Mouse (Mus musculus) embryonic facial prominence, embryonic 15.5 days (tissue): Measurements from ENCODE around the gene Mad1l1. TPM values are rescaled to one million over a fixed set of nuclear protein-coding genes. Genes with fewer than 3 reads are reported as not detected.

ENCODE experiments used
- ATAC-seq: fragments of 200-750 bp; cut with Nextera tagmentation; 2 replicates; pipeline ENCODE4 v1.8.0; 2017; ENCODE audit warnings: low read depth, moderate TSS enrichment; ENCODE audit not compliant: insufficient number of reproducible peaks, low FRiP score, low TSS enrichment
- H3K27ac ChIP-seq: fragments of 300-500 bp; sonication (generic); replicated peaks from 2 replicates; pipeline ENCODE4 v1.5.1; 2015; ENCODE audit warnings: mild to moderate bottlenecking, inconsistent platforms
- H3K27me3 ChIP-seq: fragments of 300-500 bp; sonication (generic); 2 replicates; pipeline ENCODE4 v1.6.1; 2015; ENCODE audit warnings: inconsistent platforms
- H3K36me3 ChIP-seq: fragments of 300-500 bp; sonication (generic); 2 replicates; pipeline ENCODE4 v1.6.1; 2015; ENCODE audit warnings: mild to moderate bottlenecking, inconsistent platforms
- H3K4me1 ChIP-seq: fragments of 300-500 bp; sonication (generic); 2 replicates; pipeline ENCODE4 v1.6.1; 2015; ENCODE audit warnings: inconsistent platforms
- H3K4me2 ChIP-seq: fragments of 300-500 bp; sonication (generic); replicated peaks from 2 replicates; pipeline ENCODE4 v1.6.1; 2015; ENCODE audit warnings: mild to moderate bottlenecking, inconsistent platforms
- H3K4me3 ChIP-seq: fragments of 300-500 bp; sonication (generic); replicated peaks from 2 replicates; pipeline ENCODE4 v1.5.1; 2015; ENCODE audit warnings: mild to moderate bottlenecking, inconsistent platforms
- H3K9ac ChIP-seq: fragments of 300-500 bp; sonication (generic); 2 replicates; pipeline ENCODE4 v1.6.1; 2015; ENCODE audit warnings: inconsistent platforms
- H3K9me3 ChIP-seq: fragments of 300-500 bp; sonication (generic); replicated peaks from 2 replicates; pipeline ENCODE4 v1.6.1; 2016; ENCODE audit warnings: inconsistent platforms
- WGBS: fragments of 180-500 bp; shearing (Covaris S2); methylation state at CpG from one replicate; pipeline ENCODE4 v1.1.7; 2015; 5-methylcytosine and 5-hydroxymethylcytosine counted together
- polyA plus RNA-seq: library from polyadenylated mRNA; unstranded; fragments of >200 nt; fragmentation: Nextera tagmentation; extraction: Ambion mirVana; gene quantifications from 2 replicates; pipeline ENCODE4 v1.2.1, GENCODE M21; 2015

Mad1l1 gene
- polyA plus RNA-seq, 1 experiment from 2014 or later: 48.2 TPM

GRCm38 (mm10) chr5:140350731-140351497 is 29.6 kb upstream of the Mad1l1 start:
- no peaks in the 10 kb centered on the region for H3K27me3 ChIP-seq
- no peaks in the 10 kb centered on the region for H3K4me1 ChIP-seq
- no peak overlapping the region for H3K4me2 ChIP-seq
- no peaks in the 10 kb centered on the region for H3K9me3 ChIP-seq
- H3K27ac ChIP-seq: no peak overlapping the region
- H3K36me3 ChIP-seq: peaks cover 51% of the 10 kb centered on the region
- no peak overlapping the region for H3K9ac ChIP-seq
- H3K4me3 ChIP-seq: no peak overlapping the region
- ATAC-seq: no peak
- WGBS: 93% methylated on average over 8 of the region's 8 CpGs

- Histone ChIP-seq H3K9me3 (no peaks in the 10 kb centered on the region), H3K4me1 (no peaks in the 10 kb centered on the region), H3K27ac (no peak overlapping the region), H3K9ac (no peak overlapping the region), H3K27me3 (no peaks in the 10 kb centered on the region), H3K36me3 (peaks cover 55% of the 10 kb centered on the region), H3K4me2 (no peak overlapping the region), H3K4me3 (no peak overlapping the region)
- no peak for ATAC-seq
- 92% methylated on average over 9 of the region's 9 CpGs for WGBS
Observed at GRCm38 (mm10) chr5:140349882-140350281, 28.5 kb upstream of the Mad1l1 start.

DNA sequence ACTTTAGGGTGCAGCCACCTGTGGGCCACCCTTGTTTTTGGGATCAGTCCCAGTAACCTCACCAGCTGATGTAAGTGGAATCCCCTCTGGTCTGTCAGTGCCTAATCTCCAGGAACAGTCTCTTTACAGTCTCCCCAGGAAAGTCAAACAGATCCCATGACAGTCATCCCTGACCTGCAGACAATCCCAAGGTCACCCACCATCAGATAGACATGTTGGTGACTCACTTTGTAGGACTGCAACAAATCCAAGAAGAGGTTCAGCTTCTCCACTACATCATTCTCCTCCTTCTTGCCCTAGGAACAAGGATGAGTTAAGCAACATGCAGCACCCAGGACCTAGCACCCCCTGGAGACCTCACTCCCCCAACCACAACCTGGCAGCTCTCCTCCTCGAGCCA is 24.7 kb upstream of the Mad1l1 start:
- Histone ChIP-seq H3K27me3 (no peaks in the 10 kb centered on the region), H3K9me3 (no peaks in the 10 kb centered on the region), H3K27ac (no peak overlapping the region), H3K4me2 (no peak overlapping the region), H3K9ac (no peak overlapping the region), H3K36me3 (peaks cover 41% of the 10 kb centered on the region), H3K4me1 (no peaks in the 10 kb centered on the region), H3K4me3 (no peak overlapping the region)
- WGBS: 48% methylated on average over 1 of the region's 1 CpGs
- ATAC-seq: no peak

DNA sequence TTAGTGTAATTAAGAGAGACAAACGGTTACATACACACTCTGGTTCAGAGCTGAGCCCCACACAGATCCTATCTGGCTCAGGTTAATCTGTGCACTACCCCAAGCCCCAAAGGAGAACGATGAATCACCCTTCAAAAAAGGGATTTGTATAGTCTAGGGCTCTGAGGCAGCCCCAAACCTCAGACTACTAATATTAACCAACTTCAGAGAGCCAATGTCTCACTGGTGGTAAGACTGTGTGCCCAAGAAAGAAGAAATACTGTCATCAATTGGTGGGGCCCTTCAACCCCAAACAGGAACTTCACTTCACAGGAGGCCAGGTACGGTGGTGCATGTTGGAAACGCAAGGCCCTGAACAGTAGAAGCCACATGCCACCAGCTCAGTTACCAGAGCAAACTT is 23.9 kb upstream of the Mad1l1 start:
- no peak overlapping the region for H3K4me3 ChIP-seq
- ATAC-seq: no peak
- no peak overlapping the region for H3K4me2 ChIP-seq
- no peak overlapping the region for H3K27ac ChIP-seq
- no peak overlapping the region for H3K9ac ChIP-seq
- H3K27me3 ChIP-seq: no peaks in the 10 kb centered on the region
- H3K36me3 ChIP-seq: peaks cover 46% of the 10 kb centered on the region
- no peaks in the 10 kb centered on the region for H3K4me1 ChIP-seq
- 84% methylated on average over 4 of the region's 4 CpGs for WGBS
- no peaks in the 10 kb centered on the region for H3K9me3 ChIP-seq

- Histone ChIP-seq H3K27ac (no peak overlapping the region), H3K4me3 (no peak overlapping the region), H3K9ac (no peak overlapping the region), H3K9me3 (no peaks in the 10 kb centered on the region), H3K4me1 (no peaks in the 10 kb centered on the region), H3K36me3 (peaks cover 69% of the 10 kb centered on the region), H3K4me2 (no peak overlapping the region), H3K27me3 (no peaks in the 10 kb centered on the region)
- no peak for ATAC-seq
- WGBS: 84% methylated on average over 4 of the region's 4 CpGs
Observed at GRCm38 (mm10) chr5:140342880-140343279, 21.5 kb upstream of the Mad1l1 start.

DNA sequence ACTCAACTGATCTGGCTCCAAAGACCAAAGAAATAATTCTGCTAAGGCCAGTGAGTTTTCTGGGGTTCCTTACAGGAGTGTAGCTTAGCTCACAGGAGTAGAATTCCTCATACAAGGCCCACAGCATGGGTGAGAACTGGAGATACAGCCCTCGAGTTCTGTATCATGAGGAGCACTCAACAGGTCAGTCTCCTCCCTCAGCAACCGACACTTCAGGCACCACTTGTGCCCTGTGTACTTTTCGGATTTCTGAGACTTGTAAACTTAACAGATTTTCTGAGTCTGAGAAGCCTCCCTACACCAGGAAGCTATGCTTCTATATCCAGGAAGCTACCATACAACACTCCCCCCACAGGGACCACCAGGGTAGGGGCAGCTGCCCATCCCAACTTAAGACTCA is 18.5 kb upstream of the Mad1l1 start:
- ATAC-seq: no peak
- Histone ChIP-seq H3K4me3 (no peak overlapping the region), H3K4me2 (no peak overlapping the region), H3K9ac (no peak overlapping the region), H3K27me3 (no peaks in the 10 kb centered on the region), H3K36me3 (peaks cover 58% of the 10 kb centered on the region), H3K4me1 (no peaks in the 10 kb centered on the region), H3K27ac (no peak overlapping the region), H3K9me3 (no peaks in the 10 kb centered on the region)
- WGBS: 91% methylated on average over 3 of the region's 3 CpGs

- no peak for ATAC-seq
- no peak overlapping the region for H3K9ac ChIP-seq
- H3K27me3 ChIP-seq: no peaks in the 10 kb centered on the region
- no peaks in the 10 kb centered on the region for H3K9me3 ChIP-seq
- no peak overlapping the region for H3K4me2 ChIP-seq
- H3K4me1 ChIP-seq: no peaks in the 10 kb centered on the region
- H3K27ac ChIP-seq: no peak overlapping the region
- H3K4me3 ChIP-seq: no peak overlapping the region
- WGBS: 99% methylated on average over 4 of the region's 4 CpGs
- peaks cover 50% of the 10 kb centered on the region for H3K36me3 ChIP-seq
Observed at GRCm38 (mm10) chr5:140338779-140339178, 17.4 kb upstream of the Mad1l1 start.

- H3K27ac ChIP-seq: no peak overlapping the region
- ATAC-seq: no peak
- H3K9me3 ChIP-seq: no peaks in the 10 kb centered on the region
- peaks cover 12% of the 10 kb centered on the region for H3K4me1 ChIP-seq
- H3K4me3 ChIP-seq: no peak overlapping the region
- H3K4me2 ChIP-seq: no peak overlapping the region
- H3K27me3 ChIP-seq: no peaks in the 10 kb centered on the region
- H3K36me3 ChIP-seq: peaks cover 43% of the 10 kb centered on the region
- no peak overlapping the region for H3K9ac ChIP-seq
- 73% methylated on average over 1 of the region's 1 CpGs for WGBS
Observed at GRCm38 (mm10) chr5:140336680-140337079, 15.3 kb upstream of the Mad1l1 start.

DNA sequence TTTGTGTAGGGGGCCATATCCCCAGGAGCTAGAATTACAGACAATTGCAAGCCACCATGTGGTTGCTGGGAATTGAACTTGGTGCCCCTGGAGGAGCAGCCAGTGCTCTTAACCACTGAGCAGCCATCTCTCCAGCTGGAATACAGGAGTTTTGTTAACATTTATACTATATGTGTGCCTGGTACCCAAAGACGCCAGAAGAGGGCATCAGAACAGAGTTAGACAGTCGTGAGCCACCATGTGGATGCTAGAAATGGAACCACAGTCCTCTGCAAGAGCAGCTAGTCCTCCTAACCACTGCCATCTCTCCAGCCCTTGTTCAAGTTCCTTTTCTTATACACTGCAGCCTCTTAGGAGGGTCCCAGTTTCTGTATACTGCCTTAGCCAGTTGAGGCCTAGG is 12.3 kb upstream of the Mad1l1 start:
- ATAC-seq: no peak
- WGBS: 27% methylated on average over 2 of the region's 2 CpGs

GRCm38 (mm10) chr5:140332519-140332918 is 11.2 kb upstream of the Mad1l1 start:
- Histone ChIP-seq H3K9ac (no peak overlapping the region), H3K36me3 (peaks cover 27% of the 10 kb centered on the region), H3K4me1 (peaks cover 27% of the 10 kb centered on the region), H3K4me2 (peak overlapping the region; percentile 87), H3K9me3 (no peaks in the 10 kb centered on the region), H3K27ac (0 out of 2 replicates have a peak overlapping the region, but pooled peaks have one; percentile 28), H3K27me3 (no peaks in the 10 kb centered on the region), H3K4me3 (peak overlapping the region; percentile 68)
- WGBS: 40% methylated on average over 4 of the region's 4 CpGs
- ATAC-seq: no peak

More for the DNA sequence above, 12.3 kb upstream of the Mad1l1 start:
- Histone ChIP-seq H3K4me2 (no peak overlapping the region), H3K9me3 (no peaks in the 10 kb centered on the region), H3K4me1 (peaks cover 27% of the 10 kb centered on the region), H3K27me3 (no peaks in the 10 kb centered on the region), H3K36me3 (peaks cover 27% of the 10 kb centered on the region), H3K9ac (no peak overlapping the region), H3K27ac (no peak overlapping the region), H3K4me3 (no peak overlapping the region)

DNA sequence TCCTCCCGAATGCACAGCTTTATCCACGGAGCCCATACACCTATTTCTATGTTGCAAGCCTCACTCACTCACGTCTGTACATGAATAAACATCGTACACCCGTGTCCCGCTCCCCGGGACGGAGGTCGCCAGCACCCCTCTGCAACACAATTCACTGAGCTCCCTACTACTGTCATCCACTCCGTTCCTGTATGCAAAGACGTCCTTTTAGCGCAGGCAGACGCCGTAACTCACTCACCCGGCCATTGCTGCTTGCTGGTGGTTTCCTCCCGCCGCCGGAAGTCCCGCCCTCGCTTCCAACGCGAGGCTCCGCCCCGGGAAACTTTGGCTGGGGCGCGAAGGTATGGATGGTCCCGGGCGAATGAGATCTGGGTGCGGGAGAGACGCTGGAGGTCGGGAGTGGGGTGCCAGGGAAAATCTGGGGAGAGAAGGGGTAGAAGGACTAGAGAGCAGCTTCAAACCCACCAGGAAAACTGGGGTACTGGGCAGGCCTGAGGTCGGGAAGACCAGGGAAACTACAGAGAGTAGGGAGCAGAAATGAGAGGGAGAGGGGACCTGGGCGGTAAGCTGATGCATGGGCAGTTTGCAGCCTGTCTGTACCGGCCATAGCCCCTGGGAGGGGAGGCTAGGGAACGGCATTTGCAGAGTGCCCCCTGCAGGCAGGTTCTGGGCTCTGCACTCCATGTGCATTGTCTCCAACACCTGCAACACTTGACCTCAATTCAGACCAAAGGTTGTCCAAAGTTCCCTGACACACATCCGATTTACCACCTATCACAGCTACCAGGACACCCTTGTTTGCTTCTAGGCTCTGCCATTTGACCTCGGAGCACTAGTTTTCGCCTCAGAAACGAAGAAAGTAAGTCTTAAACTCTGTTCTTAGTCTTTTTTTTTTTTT is 10.5 kb upstream of the Mad1l1 start, which contains the start of gene Mrm2:
Mrm2 (minus strand) TSS at position 284 of the 898 bp plus-strand sequence.
- ATAC-seq: peak; percentile 79
- peaks cover 27% of the 10 kb centered on the region for H3K4me1 ChIP-seq
- no peaks in the 10 kb centered on the region for H3K27me3 ChIP-seq
- 1% methylated on average over 39 of the region's 39 CpGs for WGBS
- peak within 1 kb of the TSS; percentile 84 for H3K9ac ChIP-seq
- H3K36me3 ChIP-seq: peaks cover 30% of the 10 kb centered on the region
- H3K4me3 ChIP-seq: peak within 1 kb of the TSS; percentile 68
- no peaks in the 10 kb centered on the region for H3K9me3 ChIP-seq
- H3K4me2 ChIP-seq: peak within 1 kb of the TSS; percentile 87
- peak within 1 kb of the TSS; percentile 92 for H3K27ac ChIP-seq
